Mouse (Mus musculus): ENCODE measurements around the gene Arih2. TPM values are rescaled to one million over a fixed set of nuclear protein-coding genes. Genes with fewer than 3 reads are reported as not detected.

Gene Arih2
- polyA plus RNA-seq, 1 experiment from 2014 or later = 47.0 TPM

GRCm38 (mm10) chr9:108566815-108567776, 82.1 kb downstream of the Arih2 start, which contains the start of gene Ndufaf3:
Gene Ndufaf3 (minus strand): TSS chr9:108567434.
- no peaks in the 10 kb centered on the region for H3K27me3 ChIP-seq
- peak; percentile 87 for ATAC-seq (ENCODE audit: low read depth)
- peak within 1 kb of the TSS; percentile 71 for H3K4me3 ChIP-seq
- peaks cover 49% of the 10 kb centered on the region for H3K4me1 ChIP-seq (replicated peaks)
- H3K9me3 ChIP-seq = no peaks in the 10 kb centered on the region
- H3K9ac ChIP-seq = peak within 1 kb of the TSS; percentile 82
- peak within 1 kb of the TSS; percentile 93 for H3K4me2 ChIP-seq
- under 1% methylated on average over 73 of the region's 73 CpGs for WGBS
- peak within 1 kb of the TSS; percentile 96 for H3K27ac ChIP-seq (replicated peaks)
- peaks cover 53% of the 10 kb centered on the region for H3K36me3 ChIP-seq

DNA sequence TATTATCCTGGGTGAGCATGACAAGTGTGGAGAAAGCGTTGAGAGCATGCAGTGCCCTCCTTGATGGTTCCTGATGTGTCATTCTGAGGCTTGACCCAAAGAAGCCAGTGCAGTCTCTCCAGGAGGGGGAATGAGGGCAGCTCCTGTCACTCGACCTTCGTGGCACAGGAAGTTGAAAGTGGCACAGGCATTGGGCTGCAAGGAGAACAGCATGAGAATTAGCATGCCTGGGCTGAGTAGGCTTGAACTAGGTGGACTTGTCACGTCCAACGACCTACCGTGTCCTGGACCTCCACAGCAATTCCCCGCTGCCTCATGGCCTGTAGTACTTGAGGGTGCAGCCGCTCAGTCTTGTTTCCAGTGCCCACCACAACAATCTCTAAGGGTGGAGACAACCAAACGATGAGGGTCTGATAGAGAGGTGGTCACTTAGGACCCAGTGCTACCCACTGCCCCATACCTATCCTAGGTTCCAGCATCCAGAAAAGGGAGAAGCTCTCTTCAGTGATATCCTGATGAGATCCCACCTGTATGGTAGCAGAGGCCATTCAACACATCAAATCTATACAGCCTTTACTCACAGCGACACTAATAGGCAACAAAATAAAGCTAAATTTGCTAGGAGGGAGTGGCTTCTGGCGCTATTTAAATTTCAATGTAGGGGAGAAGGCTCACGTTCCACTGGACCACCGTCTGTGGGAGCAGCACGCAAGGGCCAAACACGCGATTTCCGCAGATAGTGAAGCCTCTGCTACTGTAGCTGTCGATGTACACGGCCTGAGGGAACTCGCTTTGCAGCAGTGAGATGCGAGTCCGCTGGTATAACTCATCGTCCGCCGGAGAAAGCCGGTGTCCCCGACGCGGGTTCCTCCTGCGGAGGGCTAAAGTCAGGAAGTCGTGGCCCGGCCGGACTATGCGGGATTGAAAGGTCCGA, 83.0 kb downstream of the Arih2 start:
- Histone ChIP-seq H3K4me2 (peak overlapping the region; percentile 93), H3K9me3 (no peaks in the 10 kb centered on the region), H3K27ac (replicated peaks) (peak overlapping the region; percentile 96), H3K27me3 (no peaks in the 10 kb centered on the region), H3K9ac (peak overlapping the region; percentile 82), H3K4me1 (replicated peaks) (peaks cover 59% of the 10 kb centered on the region), H3K4me3 (peak overlapping the region; percentile 71), H3K36me3 (peaks cover 50% of the 10 kb centered on the region)
- ATAC-seq (ENCODE audit: low read depth) = peak; percentile 0; the same call in 1 of the 2 replicates
- WGBS = 13% methylated on average over 35 of the region's 35 CpGs

GRCm38 (mm10) chr9:108564131-108564530, 85.1 kb downstream of the Arih2 start:
- H3K36me3 ChIP-seq = peaks cover 49% of the 10 kb centered on the region
- no peaks in the 10 kb centered on the region for H3K9me3 ChIP-seq
- WGBS = 92% methylated on average over 7 of the region's 7 CpGs
- no peak overlapping the region for H3K4me3 ChIP-seq
- peaks cover 48% of the 10 kb centered on the region for H3K4me1 ChIP-seq (replicated peaks)
- H3K4me2 ChIP-seq = no peak overlapping the region
- H3K27me3 ChIP-seq = no peaks in the 10 kb centered on the region
- H3K9ac ChIP-seq = no peak overlapping the region
- no peak overlapping the region for H3K27ac ChIP-seq (replicated peaks)
- ATAC-seq (ENCODE audit: low read depth) = no peak

DNA sequence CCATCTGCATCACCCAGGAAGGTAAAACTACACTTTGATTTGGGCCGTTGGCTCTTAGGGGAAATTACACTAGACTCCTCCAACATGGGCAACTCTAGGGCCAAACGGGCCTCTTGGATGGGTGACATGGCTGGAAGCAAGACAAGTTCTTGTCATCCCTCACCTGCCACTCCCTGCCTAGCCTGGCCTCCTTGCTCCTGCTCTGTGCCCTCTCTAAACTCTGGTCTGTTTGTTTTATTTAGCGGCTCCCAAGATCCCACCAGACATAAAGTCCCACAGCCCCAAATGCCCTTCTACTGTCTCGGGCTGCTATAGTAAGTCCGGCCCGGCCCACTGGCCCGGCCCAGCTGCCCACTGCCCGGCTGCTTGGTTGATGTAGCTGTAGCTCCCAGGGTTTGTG, 85.5 kb downstream of the Arih2 start:
- ATAC-seq (ENCODE audit: low read depth) = no peak
- Histone ChIP-seq H3K4me3 (no peak overlapping the region), H3K36me3 (peaks cover 53% of the 10 kb centered on the region), H3K4me1 (replicated peaks) (peaks cover 45% of the 10 kb centered on the region), H3K9me3 (no peaks in the 10 kb centered on the region), H3K27me3 (no peaks in the 10 kb centered on the region), H3K9ac (no peak overlapping the region), H3K4me2 (no peak overlapping the region), H3K27ac (replicated peaks) (no peak overlapping the region)
- WGBS = 93% methylated on average over 8 of the region's 8 CpGs

GRCm38 (mm10) chr9:108560227-108560841, 88.9 kb downstream of the Arih2 start, which contains the start of gene Impdh2:
Gene Impdh2 (plus strand): TSS chr9:108560286.
- Histone ChIP-seq H3K9ac (peak within 1 kb of the TSS; percentile 80), H3K27me3 (no peaks in the 10 kb centered on the region), H3K4me3 (peak within 1 kb of the TSS; percentile 57), H3K4me1 (replicated peaks) (peaks cover 21% of the 10 kb centered on the region), H3K4me2 (peak within 1 kb of the TSS; percentile 84), H3K9me3 (no peaks in the 10 kb centered on the region), H3K27ac (replicated peaks) (peak within 1 kb of the TSS; percentile 75), H3K36me3 (peaks cover 79% of the 10 kb centered on the region)
- ATAC-seq (ENCODE audit: low read depth) = peak; percentile 99
- WGBS = under 1% methylated on average over 53 of the region's 53 CpGs

- H3K4me3 ChIP-seq = no peak overlapping the region
- H3K27me3 ChIP-seq = no peaks in the 10 kb centered on the region
- WGBS = 90% methylated on average over 4 of the region's 4 CpGs
- H3K9me3 ChIP-seq = no peaks in the 10 kb centered on the region
- H3K9ac ChIP-seq = no peak overlapping the region
- H3K27ac ChIP-seq (replicated peaks) = no peak overlapping the region
- no peak for ATAC-seq (ENCODE audit: low read depth)
- H3K4me1 ChIP-seq (replicated peaks) = peaks cover 20% of the 10 kb centered on the region
- H3K4me2 ChIP-seq = no peak overlapping the region
- H3K36me3 ChIP-seq = peaks cover 77% of the 10 kb centered on the region
These were observed 90.0 kb downstream of the Arih2 start for GRCm38 (mm10) chr9:108559169-108559568.

MicroRNA genes within 50 kb of the gene (microRNA counts, 519-probe panel; counts per million panel counts)
- microRNA mmu-miR-191 (3,590 counts per million, percentile 51 among the panel's probes with 10 or more counts), microRNA mmu-miR-425 (3,088 counts per million, percentile 36 among the panel's probes with 10 or more counts)

Small RNA genes lying within 50 kb of the gene (microRNA-seq; reads per million reads assigned to microRNA genes)
- not detected for gene Gm24083
- gene Gm26298 = not detected
- gene Mir191 = not detected
- gene Mir425 = 863 reads per million, percentile 80 among the genes with 10 or more reads in this experiment

Other genes with a start within 250 kb of the Arih2 start
- gene Ccdc36, start 220.9 kb downstream of the Arih2 start, polyA plus RNA-seq (2015; fragmentation: Nextera tagmentation; extraction: Ambion mirVana) = 0.74 and 1.4 TPM in 2 replicates
- not detected in 2 replicates for gene BC048562, start 212.9 kb downstream of the Arih2 start, polyA plus RNA-seq (2015; fragmentation: Nextera tagmentation; extraction: Ambion mirVana)
- 55.3 and 57.0 TPM in 2 replicates for gene Ccdc71, start 188.9 kb downstream of the Arih2 start, polyA plus RNA-seq (2015; fragmentation: Nextera tagmentation; extraction: Ambion mirVana)
- 68.4 and 86.4 TPM in 2 replicates for gene Klhdc8b, start 187.8 kb downstream of the Arih2 start, polyA plus RNA-seq (2015; fragmentation: Nextera tagmentation; extraction: Ambion mirVana)
- 20.9 and 21.6 TPM in 2 replicates for gene Lamb2, start 169.7 kb downstream of the Arih2 start, polyA plus RNA-seq (2015; fragmentation: Nextera tagmentation; extraction: Ambion mirVana)
- gene Usp19, start 158.8 kb downstream of the Arih2 start, polyA plus RNA-seq (2015; fragmentation: Nextera tagmentation; extraction: Ambion mirVana) = 68.3 and 80.2 TPM in 2 replicates
- 69.1 and 80.0 TPM in 2 replicates for gene Qars, start 141.7 kb downstream of the Arih2 start, polyA plus RNA-seq (2015; fragmentation: Nextera tagmentation; extraction: Ambion mirVana)
- 134 TPM in 2 replicates for gene Qrich1, start 132.6 kb downstream of the Arih2 start, polyA plus RNA-seq (2015; fragmentation: Nextera tagmentation; extraction: Ambion mirVana)
- gene Impdh2, start 89.1 kb downstream of the Arih2 start, polyA plus RNA-seq (2015; fragmentation: Nextera tagmentation; extraction: Ambion mirVana) = 109 and 112 TPM in 2 replicates
- gene Ndufaf3, start 82.0 kb downstream of the Arih2 start, polyA plus RNA-seq (2015; fragmentation: Nextera tagmentation; extraction: Ambion mirVana) = 68.0 and 80.2 TPM in 2 replicates
- 267 and 294 TPM in 2 replicates for gene Dalrd3, start 79.5 kb downstream of the Arih2 start, polyA plus RNA-seq (2015; fragmentation: Nextera tagmentation; extraction: Ambion mirVana)
- 254 and 259 TPM in 2 replicates for gene Wdr6, start 70.6 kb downstream of the Arih2 start, polyA plus RNA-seq (2015; fragmentation: Nextera tagmentation; extraction: Ambion mirVana)
- 29.5 and 30.7 TPM in 2 replicates for gene P4htm, start 51.7 kb downstream of the Arih2 start, polyA plus RNA-seq (2015; fragmentation: Nextera tagmentation; extraction: Ambion mirVana)
- gene Slc25a20, start 12.7 kb upstream of the Arih2 start, polyA plus RNA-seq (2015; fragmentation: Nextera tagmentation; extraction: Ambion mirVana) = 46.2 and 46.5 TPM in 2 replicates
- gene Prkar2a, start 39.9 kb upstream of the Arih2 start, polyA plus RNA-seq (2015; fragmentation: Nextera tagmentation; extraction: Ambion mirVana) = 56.1 and 57.6 TPM in 2 replicates
- gene Ip6k2, start 134.4 kb upstream of the Arih2 start, polyA plus RNA-seq (2015; fragmentation: Nextera tagmentation; extraction: Ambion mirVana) = 183 and 204 TPM in 2 replicates
- 20.7 and 23.9 TPM in 2 replicates for gene Nckipsd, start 159.0 kb upstream of the Arih2 start, polyA plus RNA-seq (2015; fragmentation: Nextera tagmentation; extraction: Ambion mirVana)
- gene Celsr3, start 176.9 kb upstream of the Arih2 start, polyA plus RNA-seq (2015; fragmentation: Nextera tagmentation; extraction: Ambion mirVana) = 12.1 and 12.2 TPM in 2 replicates
- gene Slc26a6, start 203.9 kb upstream of the Arih2 start, polyA plus RNA-seq (2015; fragmentation: Nextera tagmentation; extraction: Ambion mirVana) = 12.7 and 13.5 TPM in 2 replicates

Measured in neural tube, embryonic 13.5 days (tissue).